Mouse (Mus musculus) small intestine, adult 2 months (tissue): ENCODE measurements around the gene Psmc4.

Source experiments
- CTCF ChIP-seq: fragments of 200-500 bp; IDR thresholded peaks from 2 replicates; pipeline ENCODE4 v1.5.1; 2012; ENCODE audit warnings: low read depth, mild to moderate bottlenecking, control low read depth, inconsistent platforms, low read length, moderate library complexity, mixed read lengths; ENCODE audit not compliant: insufficient replicate concordance, insufficient read length; ENCODE audit errors: extremely low read depth
- POLR2A ChIP-seq: fragments of 200-500 bp; IDR thresholded peaks from 2 replicates; pipeline ENCODE4 v1.6.1; 2012; ENCODE audit warnings: low read depth, mild to moderate bottlenecking, control low read depth, inconsistent platforms, low read length, moderate library complexity

DNA sequence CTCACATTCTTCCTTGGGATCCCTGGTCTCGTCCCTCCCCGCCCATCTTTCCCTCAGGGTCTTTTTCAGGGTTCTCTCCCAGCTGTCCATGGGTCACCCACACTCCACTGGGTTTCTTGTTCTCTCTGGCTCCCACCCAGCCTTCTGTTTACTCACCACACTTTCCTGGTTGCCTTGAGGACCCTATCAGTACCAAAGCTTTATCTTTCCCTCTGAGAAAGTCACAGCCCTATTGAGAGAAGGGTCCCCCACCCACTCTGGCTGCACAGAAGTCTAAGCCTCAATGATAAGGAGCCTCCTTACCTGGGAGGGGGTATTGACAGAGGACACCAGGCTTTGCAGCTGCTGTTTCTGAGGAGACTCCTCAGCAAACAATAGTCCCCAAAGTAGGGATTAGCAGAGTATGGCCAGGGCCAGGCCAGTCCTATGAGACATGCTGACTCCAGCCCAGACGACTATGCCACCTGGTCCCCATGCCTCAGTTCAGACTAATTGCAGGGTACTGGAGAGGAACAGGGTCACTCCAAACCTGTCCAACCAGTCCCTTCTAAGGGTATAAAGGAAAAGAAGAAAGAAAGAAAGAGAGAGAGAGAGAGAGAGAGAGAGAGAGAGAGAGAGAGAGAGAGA, 19.8 kb upstream of the Psmc4 start:
- TF ChIP-seq CTCF (no peak), POLR2A (no peak)
